Mouse (Mus musculus): ENCODE results near the gene Tgfbrap1.

Tgfbrap1 gene

GRCm38 (mm10) chr1:43112882-43113281 is 14.4 kb upstream of the Tgfbrap1 start:
- DNase-seq (ENCODE audit: low spot score in 2 of 2), result peak; percentile 73 to 74

GRCm38 (mm10) chr1:43110556-43110955 is 12.1 kb upstream of the Tgfbrap1 start:
- no peak for DNase-seq (ENCODE audit: low spot score in 2 of 2)

GRCm38 (mm10) chr1:43108729-43109128 is 10.3 kb upstream of the Tgfbrap1 start:
- DNase-seq (ENCODE audit: low spot score in 2 of 2), result no peak

- no peak for DNase-seq (ENCODE audit: low spot score in 2 of 2)
These were observed 4.2 kb downstream of the Tgfbrap1 start for GRCm38 (mm10) chr1:43094206-43094605.

GRCm38 (mm10) chr1:43092056-43093015 is 6.1 kb downstream of the Tgfbrap1 start:
- peak; percentile 60 to 76 for DNase-seq (ENCODE audit: low spot score in 2 of 2)

- no peak for DNase-seq (ENCODE audit: low spot score in 2 of 2)
These were observed 7.0 kb downstream of the Tgfbrap1 start for GRCm38 (mm10) chr1:43091306-43092055.

GRCm38 (mm10) chr1:43090418-43090817 is 8.0 kb downstream of the Tgfbrap1 start:
- no peak for DNase-seq (ENCODE audit: low spot score in 2 of 2)

- DNase-seq (ENCODE audit: low spot score in 2 of 2), result no peak
These were observed 15.5 kb downstream of the Tgfbrap1 start for GRCm38 (mm10) chr1:43082946-43083345.

GRCm38 (mm10) chr1:43078124-43078523 is 20.3 kb downstream of the Tgfbrap1 start:
- no peak for DNase-seq (ENCODE audit: low spot score in 2 of 2)

- no peak for DNase-seq (ENCODE audit: low spot score in 2 of 2)
These were observed 23.6 kb downstream of the Tgfbrap1 start for GRCm38 (mm10) chr1:43074791-43075190.

GRCm38 (mm10) chr1:43072561-43072960 is 25.9 kb downstream of the Tgfbrap1 start:
- DNase-seq (ENCODE audit: low spot score in 2 of 2), result no peak

GRCm38 (mm10) chr1:43072028-43072427 is 26.4 kb downstream of the Tgfbrap1 start:
- DNase-seq (ENCODE audit: low spot score in 2 of 2), result no peak

- DNase-seq (ENCODE audit: low spot score in 2 of 2), result no peak
These were observed 27.7 kb downstream of the Tgfbrap1 start for GRCm38 (mm10) chr1:43070726-43071125.

- no peak for DNase-seq (ENCODE audit: low spot score in 2 of 2)
These were observed 30.9 kb downstream of the Tgfbrap1 start for GRCm38 (mm10) chr1:43067551-43067950.

- DNase-seq (ENCODE audit: low spot score in 2 of 2), result no peak
These were observed 31.9 kb downstream of the Tgfbrap1 start for GRCm38 (mm10) chr1:43066573-43066972.

- peak; percentile 83 to 88 for DNase-seq (ENCODE audit: low spot score in 2 of 2)
These were observed 32.7 kb downstream of the Tgfbrap1 start for GRCm38 (mm10) chr1:43065615-43066310.

- DNase-seq (ENCODE audit: low spot score in 2 of 2), result peak in 1 of 2 experiments; percentile 19
These were observed 46.5 kb downstream of the Tgfbrap1 start for GRCm38 (mm10) chr1:43051903-43052302.

GRCm38 (mm10) chr1:43047811-43048210 is 50.6 kb downstream of the Tgfbrap1 start:
- DNase-seq (ENCODE audit: low spot score in 2 of 2), result peak; percentile 35 to 39

GRCm38 (mm10) chr1:43046990-43047389 is 51.4 kb downstream of the Tgfbrap1 start:
- no peak for DNase-seq (ENCODE audit: low spot score in 2 of 2)

- DNase-seq (ENCODE audit: low spot score in 2 of 2), result no peak
These were observed 53.0 kb downstream of the Tgfbrap1 start for GRCm38 (mm10) chr1:43045204-43045982.

GRCm38 (mm10) chr1:43042271-43042670 is 56.2 kb downstream of the Tgfbrap1 start:
- peak in 1 of 2 experiments; percentile 26 for DNase-seq (ENCODE audit: low spot score in 2 of 2)

Data from right cerebral cortex, adult 2 months (tissue).